Comparison of ENCODE assay signal across 26 mouse cellular contexts in the genomic region with DNA sequence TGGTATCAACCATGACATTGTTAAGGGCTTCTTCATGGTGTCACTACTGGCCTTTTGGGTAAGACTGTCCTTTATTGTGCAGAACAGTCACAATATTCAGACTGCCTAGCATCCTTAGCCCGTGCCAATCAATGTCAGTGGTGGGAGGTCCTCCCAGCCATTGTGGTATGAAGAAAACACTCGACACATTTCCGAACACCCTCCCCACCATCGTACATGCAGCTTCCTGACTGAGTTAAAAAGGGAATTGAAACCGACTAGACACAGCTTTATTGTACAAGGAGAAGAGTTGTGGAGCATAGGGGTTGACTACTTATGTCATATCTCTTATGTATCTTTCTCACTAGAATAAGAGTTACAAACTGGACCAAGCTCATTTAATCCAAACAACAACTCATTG.
DNase-seq lines count a peak whose midpoint lies in the region; ATAC-seq and TF ChIP-seq lines count a peak whose summit lies in the region.
"Had no signal": no experiment of that assay in that cellular context is flagged by ENCODE, and none has a peak within 500 bp of the region (broad histone marks: within the 10 kb centered on the region; RNA-seq: fewer than 3 reads in every experiment).

No protein-coding gene starts in this region.

- DNase-seq in spleen, adult 2 months (ENCODE audit: low read depth in 1 of 2, low spot score in 2 of 2): peak; percentile 62
- no peak for DNase-seq in spleen, postnatal 14 days (ENCODE audit: low spot score in 2 of 2)
- no peak for DNase-seq in kidney, adult 11 months
- no peak for DNase-seq in urinary bladder, adult 18-20 months (ENCODE audit: low spot score in 2 of 2)
- DNase-seq: adrenal gland, postnatal 14 days; cerebellum, adult 11-12 months; cerebellum, adult 9-11 months; heart, postnatal 14 days; kidney, postnatal 14 days; lung, postnatal 4 days; right cerebral cortex, postnatal 4 days; thymus, postnatal 14 days had no signal

- 9% methylated on average over 5 of the region's 5 CpGs for WGBS in spleen, adult 2 months

- H3K27ac ChIP-seq in spleen, adult 2 months (ENCODE audit: insufficient read depth, low read length): peak overlapping the region; percentile 80
- H3K27ac ChIP-seq: embryonic facial prominence, embryonic 13.5 days; hindbrain, embryonic 13.5 days; limb, embryonic 13.5 days; lung, embryonic 15.5 days; midbrain, embryonic 10.5 days; midbrain, embryonic 15.5 days; neural tube, embryonic 12.5 days had no signal

- TF ChIP-seq POLR2A in spleen, adult 2 months (IDR thresholded peaks at IDR 0.05; ENCODE audit: low read depth, low read length): no peak

- no peaks in the 10 kb centered on the region for H3K36me3 ChIP-seq in spleen, adult 2 months (ENCODE audit: control insufficient read depth, insufficient read depth, low read length)
- H3K36me3 ChIP-seq: embryonic facial prominence, embryonic 13.5 days; hindbrain, embryonic 13.5 days; limb, embryonic 13.5 days; lung, embryonic 15.5 days; midbrain, embryonic 10.5 days; midbrain, embryonic 15.5 days; neural tube, embryonic 12.5 days had no signal

- peak; percentile 80 for ATAC-seq in granulocyte monocyte progenitor cell, adult 5-6 weeks (replicated peaks; ENCODE audit: poor library complexity, severe bottlenecking)
- peak; percentile 83 for ATAC-seq in monocyte, adult 5-6 weeks (replicated peaks; ENCODE audit: insufficient number of reproducible peaks, low FRiP score, low TSS enrichment, poor library complexity, severe bottlenecking)
- no peak for ATAC-seq in CD4-positive, CD25-positive, alpha-beta regulatory T cell, adult 4 months
- ATAC-seq: forebrain, embryonic 16.5 days; intestine, postnatal 0 days; midbrain, embryonic 15.5 days; Patski had no signal

- TF ChIP-seq CTCF in spleen, adult 2 months (IDR thresholded peaks at IDR 0.05; ENCODE audit: extremely low read depth, insufficient read depth, insufficient read length, insufficient replicate concordance): no peak

- no peaks in the 10 kb centered on the region for H3K27me3 ChIP-seq in spleen, adult 2 months (ENCODE audit: control insufficient read depth, insufficient read depth, low read length)
- H3K27me3 ChIP-seq: embryonic facial prominence, embryonic 13.5 days; hindbrain, embryonic 13.5 days; limb, embryonic 13.5 days; lung, embryonic 15.5 days; midbrain, embryonic 15.5 days; neural tube, embryonic 12.5 days; Patski had no signal

- H3K4me3 ChIP-seq in spleen, adult 2 months (ENCODE audit: extremely low read depth, insufficient read depth, insufficient read length): no peak overlapping the region
- H3K4me3 ChIP-seq: embryonic facial prominence, embryonic 13.5 days; hindbrain, embryonic 13.5 days; limb, embryonic 13.5 days; lung, embryonic 15.5 days; midbrain, embryonic 10.5 days; midbrain, embryonic 15.5 days; myocyte; neural tube, embryonic 12.5 days had no signal

- peaks cover 15% of the 10 kb centered on the region for H3K4me1 ChIP-seq in spleen, adult 2 months (ENCODE audit: control insufficient read depth, insufficient read depth, insufficient read length)
- H3K4me1 ChIP-seq: hindbrain, embryonic 13.5 days; limb, embryonic 13.5 days; lung, embryonic 15.5 days; midbrain, embryonic 10.5 days; midbrain, embryonic 15.5 days; neural tube, embryonic 12.5 days had no signal

Comparison
In these comparisons a context has a peak if more than half of its experiments do, and no peak if none do; other contexts are left out.
1. DNase-seq: peak in spleen, adult 2 months (2 of 2); none in spleen, postnatal 14 days (0 of 2), kidney, adult 11 months (single experiment) and urinary bladder, adult 18-20 months (0 of 2).